Mouse (Mus musculus): ENCODE measurements around the gene Tgfb3. TPM values are rescaled to one million over a fixed set of nuclear protein-coding genes. Genes with fewer than 3 reads are reported as not detected.

Tgfb3 gene
- polyA plus RNA-seq, 1 experiment from 2014 or later: 2.1 TPM

DNA sequence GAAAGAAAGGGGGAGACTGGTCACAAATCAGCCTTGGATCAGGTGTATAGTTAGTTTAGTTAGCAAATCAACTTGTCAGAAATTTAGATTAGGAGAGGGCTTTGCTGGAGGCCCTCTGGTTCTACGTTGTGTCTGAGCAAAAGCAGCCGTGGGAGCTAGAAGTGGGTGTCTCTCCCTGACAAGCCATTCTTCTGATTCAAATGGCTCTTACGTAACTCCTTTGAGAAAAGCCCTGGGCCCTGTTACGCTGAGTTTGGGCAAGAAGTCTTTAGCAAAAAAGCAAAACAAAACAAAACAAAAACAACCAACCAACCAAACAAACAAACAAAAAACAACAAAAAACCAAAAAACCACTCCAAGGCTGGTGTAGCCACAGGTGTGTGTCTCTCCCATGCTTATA is 11.9 kb upstream of the Tgfb3 start:
- WGBS: 66% methylated on average over 4 of the region's 4 CpGs
- H3K4me2 ChIP-seq (ENCODE audit: low read length): no peak overlapping the region
- DNase-seq: no peak
- no peaks in the 10 kb centered on the region for H3K9me3 ChIP-seq (ENCODE audit: control insufficient read depth, low read length)
- ATAC-seq (ENCODE audit: low FRiP score, low TSS enrichment): no peak
- H3K9ac ChIP-seq (replicated peaks; ENCODE audit: low read length): no peak overlapping the region
- H3K27me3 ChIP-seq (ENCODE audit: control insufficient read depth, insufficient read depth, low read length): no peaks in the 10 kb centered on the region
- peaks cover 3% of the 10 kb centered on the region; the same call in 1 of the 2 replicates for H3K4me1 ChIP-seq (ENCODE audit: control insufficient read depth, insufficient read depth, low read length)
- H3K36me3 ChIP-seq (ENCODE audit: control insufficient read depth, insufficient read depth, low read length): peaks cover 16% of the 10 kb centered on the region; the same call in 1 of the 2 replicates
- H3K4me3 ChIP-seq (replicated peaks; ENCODE audit: low read depth, low read length): no peak overlapping the region
- H3K27ac ChIP-seq (replicated peaks; ENCODE audit: low read depth, low read length): no peak overlapping the region

DNA sequence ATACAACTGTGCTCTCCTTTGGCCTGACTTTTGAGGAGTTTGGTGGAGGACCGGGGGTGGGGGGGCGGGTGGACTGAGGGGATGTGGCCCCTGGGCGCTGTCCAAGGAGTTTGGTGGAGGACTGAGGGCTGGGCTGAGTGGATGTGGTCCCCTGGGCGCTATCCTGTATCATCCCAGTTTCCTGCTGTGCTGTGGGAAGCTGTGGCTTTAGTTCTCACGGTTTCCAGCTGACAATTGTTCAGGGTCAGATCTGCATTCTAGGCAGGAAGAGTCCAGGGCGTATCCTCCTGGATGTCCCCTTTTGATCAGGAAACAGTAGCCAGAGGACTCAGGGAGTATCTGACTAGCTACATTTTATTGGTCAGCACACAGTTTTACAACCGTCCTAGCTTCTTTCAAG is 9.2 kb upstream of the Tgfb3 start:
- 72% methylated on average over 7 of the region's 7 CpGs for WGBS
- Histone ChIP-seq H3K4me2 (ENCODE audit: low read length) (no peak overlapping the region), H3K27me3 (ENCODE audit: control insufficient read depth, insufficient read depth, low read length) (no peaks in the 10 kb centered on the region), H3K27ac (replicated peaks; ENCODE audit: low read depth, low read length) (no peak overlapping the region), H3K9me3 (ENCODE audit: control insufficient read depth, low read length) (no peaks in the 10 kb centered on the region), H3K36me3 (ENCODE audit: control insufficient read depth, insufficient read depth, low read length) (peaks cover 21% of the 10 kb centered on the region), H3K9ac (replicated peaks; ENCODE audit: low read length) (no peak overlapping the region), H3K4me1 (ENCODE audit: control insufficient read depth, insufficient read depth, low read length) (peaks cover 6% of the 10 kb centered on the region), H3K4me3 (replicated peaks; ENCODE audit: low read depth, low read length) (no peak overlapping the region)
- no peak for DNase-seq
- no peak for ATAC-seq (ENCODE audit: low FRiP score, low TSS enrichment)

DNA sequence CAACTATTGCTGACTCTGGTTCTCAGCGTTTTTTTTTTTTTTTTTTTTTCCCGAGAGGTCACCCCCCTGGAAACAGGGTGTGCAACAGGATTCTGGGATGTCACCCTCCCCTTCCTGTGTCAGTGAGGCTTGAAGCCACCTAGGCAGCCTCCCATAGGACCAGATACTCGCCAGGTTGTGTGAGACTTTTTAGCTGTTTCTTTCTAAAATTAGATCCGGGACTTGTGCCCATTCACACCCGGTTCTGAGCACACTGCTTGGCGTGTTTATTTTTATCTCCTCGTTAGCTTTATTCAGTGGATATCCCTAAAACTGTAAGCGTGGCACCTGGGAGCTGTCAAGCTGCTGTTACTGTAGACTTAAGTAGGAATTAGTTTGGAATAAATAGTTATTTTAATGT is 7.7 kb upstream of the Tgfb3 start:
- H3K4me2 ChIP-seq (ENCODE audit: low read length): no peak overlapping the region
- H3K36me3 ChIP-seq (ENCODE audit: control insufficient read depth, insufficient read depth, low read length): peaks cover 21% of the 10 kb centered on the region
- H3K4me1 ChIP-seq (ENCODE audit: control insufficient read depth, insufficient read depth, low read length): peaks cover 5% of the 10 kb centered on the region
- H3K27me3 ChIP-seq (ENCODE audit: control insufficient read depth, insufficient read depth, low read length): no peaks in the 10 kb centered on the region
- no peak overlapping the region for H3K9ac ChIP-seq (replicated peaks; ENCODE audit: low read length)
- H3K4me3 ChIP-seq (replicated peaks; ENCODE audit: low read depth, low read length): no peak overlapping the region
- DNase-seq (no peak), ATAC-seq (ENCODE audit: low FRiP score, low TSS enrichment) (no peak)
- WGBS: 80% methylated on average over 8 of the region's 8 CpGs
- H3K9me3 ChIP-seq (ENCODE audit: control insufficient read depth, low read length): no peaks in the 10 kb centered on the region
- H3K27ac ChIP-seq (replicated peaks; ENCODE audit: low read depth, low read length): no peak overlapping the region

DNA sequence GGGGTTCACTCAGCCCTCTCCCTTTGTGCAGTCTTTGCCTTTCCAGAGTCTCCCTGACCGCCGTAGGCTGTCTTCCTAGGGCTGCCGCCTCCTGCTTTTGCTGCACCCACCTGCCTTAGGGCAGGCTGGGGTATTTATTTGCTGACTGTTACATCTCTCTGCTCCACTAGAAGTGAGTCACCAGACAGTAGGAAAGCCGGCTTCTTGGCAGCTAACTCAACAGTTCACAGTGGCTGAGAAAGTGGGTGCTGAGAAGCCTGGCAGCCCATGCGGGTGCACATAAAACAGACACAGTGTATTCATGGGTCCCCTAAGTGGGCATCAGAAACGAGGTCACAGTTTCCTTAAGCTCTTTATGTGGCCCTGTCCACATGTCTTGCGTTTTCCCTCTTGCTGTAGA is 7.0 kb upstream of the Tgfb3 start:
- Histone ChIP-seq H3K27ac (replicated peaks; ENCODE audit: low read depth, low read length) (no peak overlapping the region), H3K27me3 (ENCODE audit: control insufficient read depth, insufficient read depth, low read length) (no peaks in the 10 kb centered on the region), H3K36me3 (ENCODE audit: control insufficient read depth, insufficient read depth, low read length) (peaks cover 21% of the 10 kb centered on the region), H3K4me2 (ENCODE audit: low read length) (no peak overlapping the region), H3K9ac (replicated peaks; ENCODE audit: low read length) (no peak overlapping the region), H3K9me3 (ENCODE audit: control insufficient read depth, low read length) (no peaks in the 10 kb centered on the region), H3K4me3 (replicated peaks; ENCODE audit: low read depth, low read length) (no peak overlapping the region), H3K4me1 (ENCODE audit: control insufficient read depth, insufficient read depth, low read length) (peaks cover 5% of the 10 kb centered on the region)
- no peak for ATAC-seq (ENCODE audit: low FRiP score, low TSS enrichment)
- no peak for DNase-seq
- WGBS: 93% methylated on average over 7 of the region's 7 CpGs

DNA sequence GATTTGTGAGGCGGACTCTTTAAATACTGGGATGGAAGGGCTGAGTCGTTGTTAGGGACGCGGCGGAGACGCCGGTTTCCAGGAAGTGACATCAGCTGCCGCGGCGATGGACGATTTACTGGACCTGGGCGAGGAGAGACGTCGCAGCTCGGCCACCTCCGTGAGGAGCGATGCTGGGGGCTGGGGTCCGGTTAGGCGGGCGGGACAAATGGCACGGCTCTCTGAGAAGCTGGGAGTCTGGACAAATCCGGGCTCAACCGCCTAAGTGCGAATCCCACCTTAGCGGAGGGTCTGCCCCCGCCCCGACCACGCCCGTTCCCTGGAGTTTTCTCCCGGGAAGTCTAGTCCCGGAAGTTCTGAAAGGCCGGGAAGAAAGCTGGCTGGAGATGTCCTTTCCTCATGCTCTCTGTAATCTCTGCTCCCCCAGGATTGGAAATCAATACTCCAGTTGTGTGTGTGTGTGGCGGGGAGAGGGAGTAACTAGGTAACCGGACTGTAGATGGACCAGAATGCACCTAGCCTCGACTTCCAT is 3.7 kb upstream of the Tgfb3 start, which contains the start of gene Ift43:
Ift43 (plus strand) TSS at position 61 of the 532 bp plus-strand sequence.
- Histone ChIP-seq H3K4me2 (ENCODE audit: low read length) (peak within 1 kb of the TSS; percentile 77), H3K9me3 (ENCODE audit: control insufficient read depth, low read length) (no peaks in the 10 kb centered on the region), H3K9ac (replicated peaks; ENCODE audit: low read length) (peak within 1 kb of the TSS; percentile 60), H3K27me3 (ENCODE audit: control insufficient read depth, insufficient read depth, low read length) (peaks cover 4% of the 10 kb centered on the region; the same call in 1 of the 2 replicates), H3K36me3 (ENCODE audit: control insufficient read depth, insufficient read depth, low read length) (peaks cover 11% of the 10 kb centered on the region), H3K27ac (replicated peaks; ENCODE audit: low read depth, low read length) (0 out of 2 replicates have a peak within 1 kb of the TSS, but pooled peaks have one; percentile 57), H3K4me3 (replicated peaks; ENCODE audit: low read depth, low read length) (peak within 1 kb of the TSS; percentile 64), H3K4me1 (ENCODE audit: control insufficient read depth, insufficient read depth, low read length) (peaks cover 15% of the 10 kb centered on the region)
- ATAC-seq (ENCODE audit: low FRiP score, low TSS enrichment) (peak; percentile 76), DNase-seq (peak; percentile 95)
- under 1% methylated on average over 35 of the region's 35 CpGs for WGBS

DNA sequence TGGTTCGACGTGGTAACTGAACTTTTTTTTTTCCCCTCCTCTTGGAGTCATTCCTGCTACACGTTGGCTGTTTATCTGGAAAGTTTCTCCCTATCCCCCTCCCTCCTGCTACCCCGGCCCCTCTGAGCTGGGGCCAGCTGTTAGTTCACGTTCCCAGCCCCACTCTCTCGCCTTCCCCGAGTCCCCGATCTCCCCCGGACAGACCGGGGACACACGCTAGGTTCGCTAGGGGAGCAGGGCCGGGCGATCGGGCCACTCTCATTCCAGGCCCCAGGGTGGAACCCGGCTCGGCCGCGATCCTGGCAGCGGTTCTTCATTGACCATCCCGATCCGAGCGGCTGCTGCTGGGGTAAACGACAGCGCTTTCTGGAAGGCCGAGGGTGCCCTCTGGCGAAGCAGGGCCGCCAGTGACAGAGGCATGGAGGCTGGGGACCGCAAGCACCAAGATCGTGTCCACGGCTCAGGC is 394 bp upstream of the Tgfb3 start:
- Histone ChIP-seq H3K4me3 (replicated peaks; ENCODE audit: low read depth, low read length) (peak overlapping the region; percentile 49), H3K27ac (replicated peaks; ENCODE audit: low read depth, low read length) (peak overlapping the region; percentile 69; the same call in 1 of the 2 replicates), H3K36me3 (ENCODE audit: control insufficient read depth, insufficient read depth, low read length) (no peaks in the 10 kb centered on the region), H3K4me2 (ENCODE audit: low read length) (peak overlapping the region; percentile 91), H3K27me3 (ENCODE audit: control insufficient read depth, insufficient read depth, low read length) (peaks cover 14% of the 10 kb centered on the region; the same call in 1 of the 2 replicates), H3K9me3 (ENCODE audit: control insufficient read depth, low read length) (no peaks in the 10 kb centered on the region), H3K4me1 (ENCODE audit: control insufficient read depth, insufficient read depth, low read length) (peaks cover 28% of the 10 kb centered on the region), H3K9ac (replicated peaks; ENCODE audit: low read length) (peak overlapping the region; percentile 55)
- under 1% methylated on average over 31 of the region's 31 CpGs for WGBS
- ATAC-seq (ENCODE audit: low FRiP score, low TSS enrichment): peak; percentile 80
- DNase-seq: peak; percentile 94

DNA sequence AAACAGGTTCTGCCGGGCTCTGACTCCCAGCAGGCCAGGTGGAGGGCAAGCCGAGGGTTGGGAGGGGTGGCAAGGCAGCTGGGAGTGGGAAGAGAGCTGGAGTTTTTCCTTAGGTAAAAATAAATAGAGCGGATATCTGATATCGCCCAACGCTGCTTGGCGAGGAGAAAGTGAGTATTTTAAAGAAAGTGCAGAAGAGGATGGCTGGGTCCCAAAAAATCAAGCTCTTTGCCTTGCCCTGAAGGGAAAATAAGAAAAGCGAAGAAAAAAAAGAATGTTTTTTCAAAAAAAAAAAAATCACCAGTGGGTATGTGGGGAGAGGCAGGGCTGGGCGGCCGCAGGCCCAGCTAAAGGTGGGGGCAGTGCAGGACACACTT is 677 bp downstream of the Tgfb3 start:
- Histone ChIP-seq H3K9ac (replicated peaks; ENCODE audit: low read length) (peak overlapping the region; percentile 55; the same call in 1 of the 2 replicates), H3K9me3 (ENCODE audit: control insufficient read depth, low read length) (no peaks in the 10 kb centered on the region), H3K4me2 (ENCODE audit: low read length) (peak overlapping the region; percentile 91), H3K4me3 (replicated peaks; ENCODE audit: low read depth, low read length) (peak overlapping the region; percentile 49), H3K27me3 (ENCODE audit: control insufficient read depth, insufficient read depth, low read length) (peaks cover 14% of the 10 kb centered on the region; the same call in 1 of the 2 replicates), H3K27ac (replicated peaks; ENCODE audit: low read depth, low read length) (peak overlapping the region; percentile 49; the same call in 1 of the 2 replicates), H3K36me3 (ENCODE audit: control insufficient read depth, insufficient read depth, low read length) (no peaks in the 10 kb centered on the region), H3K4me1 (ENCODE audit: control insufficient read depth, insufficient read depth, low read length) (peaks cover 27% of the 10 kb centered on the region)
- no peak for DNase-seq
- ATAC-seq (ENCODE audit: low FRiP score, low TSS enrichment): no peak
- WGBS: 7% methylated on average over 9 of the region's 9 CpGs

DNA sequence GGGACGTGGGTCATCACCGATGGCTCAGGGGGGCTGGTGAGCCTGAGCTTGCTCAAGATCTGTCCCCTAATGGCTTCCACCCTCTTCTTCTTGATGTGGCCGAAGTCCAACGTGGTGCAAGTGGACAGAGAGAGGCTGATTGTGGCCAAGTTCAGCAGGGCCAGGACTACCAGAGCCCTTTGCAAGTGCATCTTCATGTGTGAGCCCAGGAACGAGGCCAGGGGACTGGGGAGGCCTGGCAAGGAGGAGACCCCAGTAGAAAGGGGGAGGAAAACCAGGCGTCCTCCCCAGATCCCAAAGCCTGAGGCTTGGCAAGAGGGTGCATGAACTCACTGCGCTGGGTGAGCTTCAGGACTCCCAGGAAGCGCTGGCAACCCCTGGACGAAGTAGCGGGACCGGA is 1.1 kb downstream of the Tgfb3 start:
- ATAC-seq (ENCODE audit: low FRiP score, low TSS enrichment) (no peak), DNase-seq (peak; percentile 9)
- peak overlapping the region; percentile 91 for H3K4me2 ChIP-seq (ENCODE audit: low read length)
- H3K36me3 ChIP-seq (ENCODE audit: control insufficient read depth, insufficient read depth, low read length): no peaks in the 10 kb centered on the region
- whole genome bisulfite sequencing: 21% methylated on average over 11 of the region's 11 CpGs
- no peaks in the 10 kb centered on the region for H3K9me3 ChIP-seq (ENCODE audit: control insufficient read depth, low read length)
- H3K9ac ChIP-seq (replicated peaks; ENCODE audit: low read length): peak overlapping the region; percentile 55; the same call in 1 of the 2 replicates
- H3K4me1 ChIP-seq (ENCODE audit: control insufficient read depth, insufficient read depth, low read length): peaks cover 23% of the 10 kb centered on the region
- no peak overlapping the region for H3K27ac ChIP-seq (replicated peaks; ENCODE audit: low read depth, low read length)
- peak overlapping the region; percentile 49 for H3K4me3 ChIP-seq (replicated peaks; ENCODE audit: low read depth, low read length)
- peaks cover 14% of the 10 kb centered on the region; the same call in 1 of the 2 replicates for H3K27me3 ChIP-seq (ENCODE audit: control insufficient read depth, insufficient read depth, low read length)

DNA sequence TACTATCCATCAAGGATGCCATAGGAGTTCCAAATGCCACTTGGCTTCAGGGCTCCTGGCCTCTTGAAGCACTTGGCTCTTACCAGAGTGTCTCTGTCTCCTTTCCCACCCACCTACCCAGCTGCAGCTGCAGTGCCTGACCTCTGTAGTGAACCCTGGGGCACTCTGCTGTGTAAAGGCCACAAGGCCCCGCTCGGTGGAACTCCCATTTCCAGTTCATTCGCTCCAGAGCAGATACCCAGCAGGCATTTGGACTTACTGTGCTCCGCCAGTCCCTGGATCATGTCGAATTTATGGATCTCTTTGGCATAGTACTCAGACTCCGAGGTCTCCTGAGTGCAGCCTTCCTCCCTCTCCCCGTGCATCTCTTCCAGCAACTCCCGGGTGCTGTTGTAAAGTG is 1.5 kb downstream of the Tgfb3 start:
- Histone ChIP-seq H3K4me3 (replicated peaks; ENCODE audit: low read depth, low read length) (no peak overlapping the region), H3K9me3 (ENCODE audit: control insufficient read depth, low read length) (no peaks in the 10 kb centered on the region), H3K9ac (replicated peaks; ENCODE audit: low read length) (no peak overlapping the region), H3K36me3 (ENCODE audit: control insufficient read depth, insufficient read depth, low read length) (no peaks in the 10 kb centered on the region), H3K27me3 (ENCODE audit: control insufficient read depth, insufficient read depth, low read length) (peaks cover 14% of the 10 kb centered on the region; the same call in 1 of the 2 replicates), H3K27ac (replicated peaks; ENCODE audit: low read depth, low read length) (no peak overlapping the region), H3K4me1 (ENCODE audit: control insufficient read depth, insufficient read depth, low read length) (peaks cover 23% of the 10 kb centered on the region), H3K4me2 (ENCODE audit: low read length) (peak overlapping the region; percentile 91)
- 29% methylated on average over 8 of the region's 8 CpGs for WGBS
- ATAC-seq (ENCODE audit: low FRiP score, low TSS enrichment) (no peak), DNase-seq (peak; percentile 13)

All from midbrain, embryonic 14.5 days (tissue).